Mouse (Mus musculus): ENCODE measurements at regions not wholly inside any gene's neighbourhood (a gene's known extent, or its start where the extent isn't known, plus 50 kb on each side); places are given as distances from the start of the nearest gene placed in this dataset.
"Not testable (repeated sequence)": the region's sequence is repeated elsewhere in the genome, so short reads cannot be mapped to it uniquely, and the experiment has no call there.

GRCm38 (mm10) chr6:107012938-107013511 is 213.1 kb upstream of the Crbn start:
- peak; percentile 13 for DNase-seq

- DNase-seq, result no peak
These were observed 219.2 kb upstream of the Crbn start for GRCm38 (mm10) chr6:107019126-107019525.

GRCm38 (mm10) chr6:107045177-107045576 is 245.3 kb upstream of the Crbn start:
- no peak for DNase-seq

DNA sequence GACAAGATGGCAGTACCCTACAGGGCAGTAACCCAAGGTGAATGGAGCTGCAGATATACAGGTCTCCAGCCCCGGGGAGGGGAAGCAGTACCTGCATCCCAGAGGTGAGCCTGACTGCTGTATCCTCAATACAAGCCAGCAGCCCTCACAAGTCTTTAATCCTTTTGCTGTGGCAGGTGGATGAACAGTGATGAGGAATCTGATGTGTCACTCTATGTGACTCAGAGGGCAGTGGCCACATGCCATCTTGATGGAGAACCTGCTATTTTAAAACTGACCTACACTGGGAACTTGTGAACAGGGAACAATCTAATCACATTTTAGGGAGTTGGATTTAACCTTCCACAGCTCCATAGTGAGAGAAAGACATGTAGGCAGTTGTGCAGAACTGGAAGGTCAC is 251.7 kb upstream of the Crbn start:
- peak; percentile 13 for DNase-seq

GRCm38 (mm10) chr6:107052180-107052579 is 252.3 kb upstream of the Crbn start:
- DNase-seq, result no peak

GRCm38 (mm10) chr6:107059001-107059765 is 259.3 kb upstream of the Crbn start:
- DNase-seq, result no peak

DNA sequence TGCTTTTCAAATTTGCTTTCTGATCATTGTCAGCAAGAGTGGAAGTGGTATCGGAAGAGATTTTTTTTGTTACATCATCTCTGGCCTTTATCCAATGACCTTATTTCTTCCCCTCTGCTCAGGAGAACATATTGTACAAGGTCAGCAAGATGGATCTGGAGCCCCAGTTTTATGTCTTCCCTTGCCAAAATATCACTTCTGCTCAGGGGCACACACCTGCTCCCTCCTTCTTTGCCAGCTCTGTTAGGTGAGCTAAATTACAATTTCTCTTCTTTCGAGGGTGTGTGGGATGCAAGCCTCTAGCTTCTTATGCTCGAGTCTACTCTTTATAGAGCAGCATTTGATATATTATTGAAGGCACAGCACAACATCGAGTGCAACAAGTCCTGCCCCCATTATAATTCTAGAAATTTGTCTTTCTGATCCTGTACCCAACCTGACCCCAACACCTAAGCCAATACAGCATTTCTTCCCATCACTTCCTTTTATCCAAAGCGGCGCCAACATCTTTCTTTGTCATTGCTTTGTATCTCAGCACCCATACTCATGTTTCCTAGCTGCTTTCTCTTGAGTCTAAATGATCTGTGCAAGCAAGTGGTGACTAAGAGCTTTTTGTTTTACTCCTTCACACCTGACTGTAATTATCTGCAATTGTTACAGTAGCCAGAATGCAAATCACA is 263.1 kb upstream of the Crbn start:
- DNase-seq, result no peak

GRCm38 (mm10) chr6:107070441-107070840 is 270.6 kb upstream of the Crbn start:
- DNase-seq, result no peak

DNA sequence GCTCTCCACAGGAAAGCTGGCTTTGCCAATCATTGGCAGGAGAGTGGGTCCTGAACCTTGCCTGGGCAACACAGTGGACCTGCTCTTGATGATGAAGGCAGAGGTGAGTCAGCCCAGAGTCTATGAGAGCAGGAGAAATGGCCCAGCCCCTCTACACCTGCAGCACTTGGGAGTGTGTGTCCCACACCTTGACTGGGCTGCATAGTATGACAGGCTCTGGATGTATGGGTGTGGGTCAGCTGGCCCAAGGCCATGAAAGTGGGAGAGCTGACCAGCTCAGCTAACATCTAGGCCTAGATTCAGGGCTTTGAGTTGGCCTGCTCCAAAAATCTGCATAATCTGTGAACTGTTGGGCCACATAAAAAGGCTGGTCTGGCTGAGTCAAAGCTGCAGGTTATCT is 292.7 kb upstream of the Crbn start:
- DNase-seq, result no peak

GRCm38 (mm10) chr6:107128716-107129115 is 328.8 kb upstream of the Crbn start:
- no peak for DNase-seq

DNA sequence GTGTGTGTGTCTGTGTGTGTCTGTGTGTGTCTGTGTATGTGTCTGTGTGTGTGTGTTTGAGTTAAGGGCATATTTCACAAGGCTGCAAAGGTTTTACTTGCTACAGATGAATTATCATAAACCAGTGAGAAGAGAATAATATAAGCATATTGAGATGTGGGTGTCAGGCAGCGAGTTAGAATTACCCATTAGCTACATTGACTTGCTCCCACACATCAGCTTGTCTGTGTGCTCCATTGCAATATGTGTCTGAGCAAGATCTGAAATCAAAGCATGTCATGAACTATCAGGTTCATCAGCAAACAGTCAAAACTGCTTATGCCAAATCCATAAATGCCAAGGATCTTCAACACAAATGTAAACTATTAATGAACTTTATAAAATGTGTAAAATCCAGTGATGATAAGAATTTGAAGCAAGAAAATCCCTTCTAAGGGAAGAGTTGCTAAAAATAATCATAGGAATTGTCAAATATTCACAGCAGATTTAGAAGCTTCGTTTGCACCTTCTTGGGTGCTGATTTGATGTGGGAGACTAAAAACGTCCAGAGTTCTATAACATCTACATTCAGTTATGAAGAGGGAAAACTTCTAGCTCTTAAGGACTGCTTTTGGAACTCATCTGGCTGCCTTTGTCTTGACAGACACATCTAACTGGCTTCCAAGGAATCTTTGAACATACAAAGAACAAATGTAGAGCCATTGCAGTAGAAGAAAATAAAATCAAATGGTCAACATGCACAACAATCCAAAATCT is 361.7 kb upstream of the Lrrn1 start:
- DNase-seq, result no peak

DNA sequence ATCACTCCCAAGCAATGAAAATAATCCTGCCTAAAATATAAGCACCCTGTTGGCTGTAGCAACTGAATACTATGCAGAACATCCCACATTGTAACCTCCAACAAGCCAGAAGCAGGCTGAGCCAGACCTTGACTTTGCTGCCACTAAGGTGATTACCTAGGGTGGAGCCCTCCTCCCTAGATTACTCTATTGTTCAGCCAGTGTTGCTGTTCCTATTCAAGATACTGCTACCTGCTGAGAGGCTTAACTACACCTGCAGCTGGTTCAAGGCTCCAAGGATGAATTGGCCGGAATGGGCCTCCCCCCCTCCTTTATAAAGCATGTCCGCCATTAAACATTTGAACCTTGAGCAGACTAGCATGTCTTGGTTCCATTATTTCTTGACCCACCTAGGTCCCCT is 311.3 kb upstream of the Lrrn1 start:
- no peak for DNase-seq

GRCm38 (mm10) chr6:107218721-107219120 is 310.8 kb upstream of the Lrrn1 start:
- no peak for DNase-seq

- no peak for DNase-seq
These were observed 307.0 kb upstream of the Lrrn1 start for GRCm38 (mm10) chr6:107222602-107223001.

- DNase-seq, result not testable (repeated sequence)
These were observed 299.7 kb upstream of the Lrrn1 start for GRCm38 (mm10) chr6:107229843-107230242.

DNA sequence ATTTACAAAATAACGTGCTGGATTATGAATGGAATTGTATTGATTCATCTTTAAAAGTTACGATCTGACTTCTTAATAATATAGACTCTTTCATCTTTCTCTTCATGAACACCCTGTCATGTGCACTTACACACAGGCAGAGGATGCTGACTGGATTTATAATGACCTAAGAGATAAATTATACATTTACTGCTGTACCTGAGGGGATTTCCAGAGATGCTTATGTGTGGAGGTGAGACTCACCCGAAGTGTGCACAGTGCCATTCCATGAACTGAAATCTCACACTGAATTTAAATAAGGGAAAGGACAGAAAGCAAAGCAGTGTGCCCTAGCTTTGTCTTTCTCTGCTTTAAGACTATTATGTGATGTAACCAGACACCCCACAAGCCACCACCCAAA is 291.9 kb upstream of the Lrrn1 start:
- DNase-seq, result no peak

DNA sequence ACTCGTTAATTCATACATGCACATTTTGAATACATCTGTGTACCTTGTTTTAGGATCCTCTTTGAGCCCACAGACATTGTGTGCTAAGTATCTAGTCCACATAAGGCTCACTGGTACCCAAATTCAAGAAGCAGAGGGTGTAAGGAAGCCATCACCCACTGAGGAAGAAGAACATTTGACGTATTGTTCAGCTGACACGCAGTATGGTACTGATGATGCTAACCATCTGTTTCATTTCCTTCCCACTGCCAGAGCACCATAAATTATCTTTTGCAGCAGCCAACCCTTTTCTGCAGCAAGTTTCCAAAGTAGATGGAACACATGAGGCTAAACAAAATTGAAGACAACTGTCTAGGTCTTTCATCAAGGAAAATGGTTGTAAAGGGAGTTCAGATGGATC is 285.6 kb upstream of the Lrrn1 start:
- no peak for DNase-seq

DNA sequence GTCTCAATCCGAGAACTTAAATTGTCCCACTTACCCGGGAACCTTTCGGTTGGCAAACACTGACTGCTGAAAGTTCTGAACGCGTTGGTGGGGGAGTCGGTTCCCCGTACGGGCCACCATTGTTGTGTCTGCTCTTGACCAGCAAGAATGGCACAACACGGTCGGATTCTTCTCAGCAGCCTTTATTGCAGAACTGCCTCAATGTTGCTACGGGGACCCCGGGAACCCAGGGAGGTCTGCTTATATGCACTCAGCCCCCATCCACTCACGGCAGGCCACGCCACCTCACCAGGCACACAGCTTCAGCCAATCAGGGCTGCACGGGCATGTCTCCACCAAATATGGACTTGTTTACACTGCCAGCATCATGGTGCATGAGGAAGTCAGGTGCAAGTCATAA is 249.2 kb upstream of the Lrrn1 start:
- no peak for DNase-seq

DNA sequence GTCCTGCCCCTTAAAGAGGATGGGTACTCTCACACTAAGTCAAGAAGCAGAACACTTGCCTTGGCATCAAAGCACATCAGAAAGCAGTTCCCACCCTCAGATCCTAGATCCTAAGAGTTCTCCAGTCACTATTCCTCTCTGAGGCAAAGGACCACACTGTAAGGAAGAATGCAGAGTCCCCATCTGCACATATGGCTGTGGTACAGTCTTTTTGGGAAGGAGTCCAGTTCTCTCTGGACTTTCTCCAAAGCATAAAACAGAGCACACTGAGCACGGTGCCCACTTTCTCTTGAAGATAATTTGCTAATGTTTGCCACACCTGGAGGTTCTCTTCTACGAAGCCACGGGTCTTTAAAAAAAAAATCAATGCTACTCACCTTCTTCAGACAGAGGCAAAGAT is 238.7 kb upstream of the Lrrn1 start:
- no peak for DNase-seq

GRCm38 (mm10) chr6:107303676-107304369 is 225.7 kb upstream of the Lrrn1 start:
- no peak for DNase-seq

DNA sequence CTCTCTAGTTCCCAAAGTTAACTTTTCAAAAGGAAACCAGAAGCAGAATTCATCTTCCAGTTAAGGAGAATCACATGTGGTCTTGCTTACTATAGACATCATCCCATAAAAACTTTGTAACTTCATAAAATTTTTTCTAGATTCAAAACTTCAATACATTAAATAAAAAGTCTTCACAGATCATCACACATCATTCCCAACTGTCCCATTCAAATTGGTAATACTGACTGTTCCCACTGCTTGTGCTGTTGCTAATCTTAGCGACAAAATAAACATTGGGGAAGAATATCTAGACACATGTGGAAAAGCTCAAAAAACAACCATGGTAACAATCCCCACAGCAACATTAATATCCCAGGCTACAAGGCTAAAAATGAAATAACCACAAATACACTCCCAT is 210.0 kb upstream of the Lrrn1 start:
- no peak for DNase-seq

- DNase-seq, result no peak
These were observed 179.1 kb upstream of the Lrrn1 start for GRCm38 (mm10) chr6:107350503-107350902.

Data from adrenal gland, postnatal 14 days (tissue).